Mouse (Mus musculus) midbrain, embryonic 12.5 days (tissue): ENCODE results near the gene Adamtsl3. TPM values are rescaled to one million over a fixed set of nuclear protein-coding genes. Genes with fewer than 3 reads are reported as not detected.

ENCODE experiments used
- ATAC-seq: fragments of 200-750 bp; cut with Nextera tagmentation; 2 replicates; pipeline ENCODE4 v1.8.0; 2017; ENCODE audit warnings: low read depth, moderate TSS enrichment, moderate library complexity; ENCODE audit not compliant: low FRiP score
- H3K27ac ChIP-seq: fragments of 300-500 bp; sonication (generic); replicated peaks from 2 replicates; pipeline ENCODE4 v1.5.1; 2016; ENCODE audit warnings: mild to moderate bottlenecking
- H3K27me3 ChIP-seq: fragments of 300-500 bp; sonication (generic); 2 replicates; pipeline ENCODE4 v1.6.1; 2016; ENCODE audit warnings: mild to moderate bottlenecking
- H3K36me3 ChIP-seq: fragments of 300-500 bp; sonication (generic); 2 replicates; pipeline ENCODE4 v1.6.1; 2016
- H3K4me1 ChIP-seq: fragments of 300-500 bp; sonication (generic); 2 replicates; pipeline ENCODE4 v1.6.1; 2016
- H3K4me2 ChIP-seq: fragments of 300-500 bp; sonication (generic); replicated peaks from 2 replicates; pipeline ENCODE4 v1.6.1; 2016; ENCODE audit warnings: mild to moderate bottlenecking, moderate library complexity
- H3K4me3 ChIP-seq: fragments of 300-500 bp; sonication (generic); 2 replicates; pipeline ENCODE4 v1.5.1; 2016; ENCODE audit warnings: mild to moderate bottlenecking
- H3K9ac ChIP-seq: fragments of 300-500 bp; sonication (generic); replicated peaks from 2 replicates; pipeline ENCODE4 v1.6.1; 2016; ENCODE audit warnings: mild to moderate bottlenecking, moderate library complexity
- H3K9me3 ChIP-seq: fragments of 300-500 bp; sonication (generic); 2 replicates; pipeline ENCODE4 v1.6.1; 2016; ENCODE audit warnings: mild to moderate bottlenecking
- WGBS: fragments of 180-500 bp; shearing (Covaris S2); methylation state at CpG from one replicate; pipeline ENCODE4 v1.1.7; 2016; 5-methylcytosine and 5-hydroxymethylcytosine counted together
- polyA plus RNA-seq: library from polyadenylated mRNA; unstranded; fragments of >200 nt; fragmentation: Nextera tagmentation; extraction: Ambion mirVana; gene quantifications from 2 replicates; pipeline ENCODE4 v1.2.1, GENCODE M21; 2016

Gene Adamtsl3
- polyA plus RNA-seq, 1 experiment from 2014 or later = 0.55 TPM

GRCm38 (mm10) chr7:82429447-82429846, 94.0 kb downstream of the Adamtsl3 start:
- WGBS = 88% methylated on average over 4 of the region's 4 CpGs
- Histone ChIP-seq H3K36me3 (no peaks in the 10 kb centered on the region), H3K9ac (no peak overlapping the region), H3K4me1 (no peaks in the 10 kb centered on the region), H3K27ac (no peak overlapping the region), H3K9me3 (no peaks in the 10 kb centered on the region), H3K4me2 (no peak overlapping the region), H3K4me3 (no peak overlapping the region), H3K27me3 (no peaks in the 10 kb centered on the region)
- ATAC-seq = no peak

- no peak overlapping the region for H3K27ac ChIP-seq
- WGBS = 73% methylated on average over 2 of the region's 2 CpGs
- no peak for ATAC-seq
- H3K9me3 ChIP-seq = no peaks in the 10 kb centered on the region
- no peak overlapping the region for H3K4me3 ChIP-seq
- no peak overlapping the region for H3K9ac ChIP-seq
- H3K27me3 ChIP-seq = no peaks in the 10 kb centered on the region
- H3K4me1 ChIP-seq = no peaks in the 10 kb centered on the region
- H3K36me3 ChIP-seq = no peaks in the 10 kb centered on the region
- no peak overlapping the region for H3K4me2 ChIP-seq
Observed at GRCm38 (mm10) chr7:82431572-82431971, 96.1 kb downstream of the Adamtsl3 start.

- H3K27me3 ChIP-seq = no peaks in the 10 kb centered on the region
- 74% methylated on average over 2 of the region's 2 CpGs for WGBS
- ATAC-seq = no peak
- no peak overlapping the region for H3K4me2 ChIP-seq
- no peaks in the 10 kb centered on the region for H3K36me3 ChIP-seq
- H3K4me3 ChIP-seq = no peak overlapping the region
- H3K9ac ChIP-seq = no peak overlapping the region
- no peaks in the 10 kb centered on the region for H3K4me1 ChIP-seq
- H3K9me3 ChIP-seq = no peaks in the 10 kb centered on the region
- no peak overlapping the region for H3K27ac ChIP-seq
Observed at GRCm38 (mm10) chr7:82433226-82433625, 97.7 kb downstream of the Adamtsl3 start.

DNA sequence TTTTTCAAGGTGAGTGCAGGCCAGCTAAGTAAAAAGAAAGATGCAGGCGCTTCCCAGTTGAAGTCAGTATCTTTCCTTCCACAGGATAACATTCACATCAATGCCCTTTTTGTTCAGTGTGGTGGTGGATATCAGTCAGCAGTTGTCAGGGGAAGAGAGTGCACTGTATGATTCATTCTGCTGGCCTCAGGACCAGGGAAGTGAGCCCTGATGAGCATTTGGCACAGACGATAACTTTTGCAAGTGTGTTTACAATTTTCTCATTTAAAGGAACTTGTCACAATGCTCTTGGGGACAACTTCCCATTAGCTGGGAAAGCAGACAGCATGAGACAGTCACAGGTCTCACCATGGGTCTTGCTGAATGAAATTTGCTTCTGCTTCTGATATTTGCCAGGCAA, 122.9 kb downstream of the Adamtsl3 start:
- no peaks in the 10 kb centered on the region for H3K36me3 ChIP-seq
- H3K9ac ChIP-seq = no peak overlapping the region
- 85% methylated on average over 2 of the region's 2 CpGs for WGBS
- no peaks in the 10 kb centered on the region for H3K27me3 ChIP-seq
- no peaks in the 10 kb centered on the region for H3K4me1 ChIP-seq
- H3K27ac ChIP-seq = no peak overlapping the region
- no peak for ATAC-seq
- no peaks in the 10 kb centered on the region for H3K9me3 ChIP-seq
- no peak overlapping the region for H3K4me2 ChIP-seq
- no peak overlapping the region for H3K4me3 ChIP-seq

GRCm38 (mm10) chr7:82462921-82463523, 127.5 kb downstream of the Adamtsl3 start:
- no peaks in the 10 kb centered on the region for H3K36me3 ChIP-seq
- H3K27me3 ChIP-seq = no peaks in the 10 kb centered on the region
- no peaks in the 10 kb centered on the region for H3K9me3 ChIP-seq
- 91% methylated on average over 10 of the region's 10 CpGs for WGBS
- no peak overlapping the region for H3K4me2 ChIP-seq
- no peak overlapping the region for H3K27ac ChIP-seq
- no peaks in the 10 kb centered on the region for H3K4me1 ChIP-seq
- H3K9ac ChIP-seq = no peak overlapping the region
- H3K4me3 ChIP-seq = no peak overlapping the region
- no peak for ATAC-seq

GRCm38 (mm10) chr7:82464364-82464763, 128.9 kb downstream of the Adamtsl3 start:
- Histone ChIP-seq H3K36me3 (no peaks in the 10 kb centered on the region), H3K4me3 (no peak overlapping the region), H3K27ac (no peak overlapping the region), H3K9ac (no peak overlapping the region), H3K4me2 (no peak overlapping the region), H3K27me3 (no peaks in the 10 kb centered on the region), H3K9me3 (no peaks in the 10 kb centered on the region), H3K4me1 (no peaks in the 10 kb centered on the region)
- 83% methylated on average over 2 of the region's 2 CpGs for WGBS
- no peak for ATAC-seq

DNA sequence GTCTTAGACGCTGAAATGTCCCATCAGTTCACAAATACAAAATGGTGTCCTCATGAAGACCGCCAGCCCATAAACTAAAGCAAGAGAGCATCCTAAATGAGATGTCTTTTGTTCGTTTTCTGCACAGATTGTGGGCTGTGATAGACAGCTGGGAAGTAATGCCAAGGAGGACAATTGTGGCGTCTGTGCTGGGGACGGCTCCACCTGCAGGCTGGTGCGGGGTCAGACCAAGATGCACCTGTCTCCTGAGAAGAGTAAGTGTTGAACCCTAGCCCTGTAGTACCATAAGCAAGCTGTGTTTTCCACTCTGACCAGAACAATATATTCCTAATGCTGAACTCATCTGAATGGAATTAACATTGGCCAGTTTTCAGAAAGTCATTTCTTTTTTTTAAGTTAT, 129.9 kb downstream of the Adamtsl3 start:
- Histone ChIP-seq H3K36me3 (no peaks in the 10 kb centered on the region), H3K27me3 (no peaks in the 10 kb centered on the region), H3K27ac (no peak overlapping the region), H3K9me3 (no peaks in the 10 kb centered on the region), H3K4me3 (no peak overlapping the region), H3K4me2 (no peak overlapping the region), H3K9ac (no peak overlapping the region), H3K4me1 (no peaks in the 10 kb centered on the region)
- ATAC-seq = no peak
- 70% methylated on average over 6 of the region's 6 CpGs for WGBS

DNA sequence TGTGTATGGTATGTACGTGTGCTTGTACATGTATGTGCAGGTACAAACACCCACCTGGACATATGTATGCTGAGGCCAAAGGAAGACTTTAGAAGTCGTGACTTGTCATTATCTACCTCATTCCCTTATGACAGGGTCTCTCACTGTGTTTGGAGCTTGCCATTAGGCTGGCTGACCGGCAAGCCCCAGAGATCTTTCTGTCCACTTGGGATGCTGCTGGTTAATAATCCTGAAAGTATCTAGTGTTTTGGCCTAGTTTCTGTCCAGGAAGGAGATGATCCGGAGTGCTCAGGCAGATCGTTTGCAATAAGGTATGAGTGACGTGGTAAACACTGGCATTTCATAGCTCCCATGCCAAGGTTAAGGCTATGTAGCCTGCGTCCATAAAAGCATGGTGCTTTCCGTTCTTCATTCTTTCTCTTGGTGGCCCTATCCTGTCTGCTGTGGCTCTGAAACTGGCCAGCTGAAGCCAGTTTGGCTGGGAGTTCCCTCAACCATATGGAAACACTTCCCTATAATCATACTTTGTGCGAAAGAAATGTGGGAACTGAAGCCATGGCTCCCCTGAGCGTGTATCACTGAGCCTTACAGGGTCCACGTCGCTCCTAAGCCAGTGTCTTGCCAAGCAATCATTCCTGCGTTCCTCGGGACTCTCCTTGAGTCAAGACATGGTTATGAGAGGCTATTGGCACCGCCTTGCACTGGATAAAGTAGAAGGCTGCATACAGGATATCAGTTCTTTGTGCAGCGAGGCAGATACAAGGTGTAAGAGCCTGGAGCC, 141.1 kb downstream of the Adamtsl3 start:
- H3K27me3 ChIP-seq = no peaks in the 10 kb centered on the region
- no peak overlapping the region for H3K4me3 ChIP-seq
- H3K4me1 ChIP-seq = 0 out of 2 replicates have a peak, but pooled peaks cover 3% of the 10 kb centered on the region
- H3K9ac ChIP-seq = no peak overlapping the region
- no peak for ATAC-seq
- no peaks in the 10 kb centered on the region for H3K9me3 ChIP-seq
- no peak overlapping the region for H3K27ac ChIP-seq
- no peak overlapping the region for H3K4me2 ChIP-seq
- H3K36me3 ChIP-seq = no peaks in the 10 kb centered on the region
- 91% methylated on average over 16 of the region's 16 CpGs for WGBS

DNA sequence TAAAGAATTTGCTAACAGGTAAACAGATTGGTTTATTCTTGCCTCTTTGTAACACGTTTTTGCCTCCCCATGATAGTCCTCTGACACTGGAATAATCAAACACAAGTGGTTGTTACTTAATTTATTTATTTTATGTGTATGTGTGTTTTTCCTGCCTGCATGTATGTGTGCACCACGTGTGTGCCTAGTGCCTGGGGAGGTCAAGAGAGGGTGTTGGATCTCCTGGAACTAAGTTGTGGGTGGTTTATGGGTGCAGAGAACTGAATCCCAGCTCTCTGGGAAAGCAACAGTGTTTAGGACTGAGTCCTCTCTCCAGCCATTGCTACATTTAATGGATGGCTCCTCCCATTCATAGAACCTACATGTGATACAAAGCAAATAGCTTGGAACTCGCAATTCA, 143.0 kb downstream of the Adamtsl3 start:
- Histone ChIP-seq H3K27ac (no peak overlapping the region), H3K9me3 (no peaks in the 10 kb centered on the region), H3K4me1 (0 out of 2 replicates have a peak, but pooled peaks cover 3% of the 10 kb centered on the region), H3K9ac (no peak overlapping the region), H3K36me3 (no peaks in the 10 kb centered on the region), H3K4me2 (no peak overlapping the region), H3K27me3 (no peaks in the 10 kb centered on the region), H3K4me3 (no peak overlapping the region)
- ATAC-seq = no peak
- WGBS = 77% methylated on average over 3 of the region's 3 CpGs

GRCm38 (mm10) chr7:82478861-82479755, 143.6 kb downstream of the Adamtsl3 start:
- no peaks in the 10 kb centered on the region for H3K9me3 ChIP-seq
- H3K27me3 ChIP-seq = no peaks in the 10 kb centered on the region
- no peak overlapping the region for H3K4me3 ChIP-seq
- no peak overlapping the region for H3K4me2 ChIP-seq
- H3K27ac ChIP-seq = no peak overlapping the region
- H3K9ac ChIP-seq = no peak overlapping the region
- WGBS = 73% methylated on average over 10 of the region's 10 CpGs
- no peaks in the 10 kb centered on the region for H3K36me3 ChIP-seq
- H3K4me1 ChIP-seq = 0 out of 2 replicates have a peak, but pooled peaks cover 3% of the 10 kb centered on the region
- no peak for ATAC-seq

DNA sequence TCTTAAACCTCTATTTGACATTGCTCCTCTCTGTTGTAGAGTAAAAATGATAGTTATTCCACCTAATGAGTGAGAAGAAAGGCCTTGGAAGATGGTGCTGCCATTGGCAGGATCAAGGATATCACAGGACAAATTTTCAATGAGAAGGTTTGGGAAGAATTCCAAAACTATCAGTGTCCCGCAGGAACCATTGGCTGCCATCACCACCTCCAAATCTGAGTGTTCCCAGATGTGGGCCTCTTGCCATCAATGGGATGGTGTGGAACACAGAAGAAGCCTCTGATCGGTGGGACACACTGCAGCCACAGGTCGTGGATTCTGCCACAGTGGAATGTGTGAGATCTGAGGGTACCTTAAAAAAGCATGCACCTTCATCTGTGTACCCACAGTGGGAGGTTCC, 147.9 kb downstream of the Adamtsl3 start:
- H3K36me3 ChIP-seq = no peaks in the 10 kb centered on the region
- 88% methylated on average over 3 of the region's 3 CpGs for WGBS
- no peak for ATAC-seq

DNA sequence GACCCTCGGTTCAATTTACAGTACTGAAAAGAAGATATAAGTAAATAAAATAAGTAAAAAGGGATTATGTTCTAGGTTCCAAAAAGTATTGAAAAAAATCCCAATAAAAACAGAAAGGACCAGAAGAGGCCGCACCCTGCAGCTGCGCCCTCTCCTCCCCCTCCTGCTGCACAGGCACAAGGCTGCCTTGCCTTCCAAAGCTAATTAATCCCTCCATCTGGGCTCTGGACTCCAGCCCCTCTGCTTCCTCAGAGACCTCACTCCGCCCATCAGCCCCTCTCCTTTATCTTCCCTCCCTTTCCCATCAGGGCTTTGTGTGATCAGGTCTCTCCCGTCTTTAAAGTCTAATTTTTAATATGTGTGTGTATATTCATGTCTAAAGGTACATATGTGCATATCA, 149.3 kb downstream of the Adamtsl3 start:
- peak; percentile 94 for ATAC-seq
- H3K36me3 ChIP-seq = no peaks in the 10 kb centered on the region
- H3K9ac ChIP-seq = no peak overlapping the region
- 25% methylated on average over 5 of the region's 5 CpGs for WGBS
- H3K9me3 ChIP-seq = no peaks in the 10 kb centered on the region
- H3K27me3 ChIP-seq = no peaks in the 10 kb centered on the region
- no peak overlapping the region for H3K4me3 ChIP-seq
- peaks cover 14% of the 10 kb centered on the region for H3K4me1 ChIP-seq
- no peak overlapping the region for H3K4me2 ChIP-seq
- no peak overlapping the region for H3K27ac ChIP-seq

More for the DNA sequence above, 147.9 kb downstream of the Adamtsl3 start:
- H3K4me3 ChIP-seq = no peak overlapping the region
- H3K27me3 ChIP-seq = no peaks in the 10 kb centered on the region
- H3K9ac ChIP-seq = no peak overlapping the region
- no peak overlapping the region for H3K4me2 ChIP-seq
- peaks cover 17% of the 10 kb centered on the region for H3K4me1 ChIP-seq
- H3K9me3 ChIP-seq = no peaks in the 10 kb centered on the region
- no peak overlapping the region for H3K27ac ChIP-seq
